Mouse (Mus musculus): ENCODE measurements around the gene Aldh1l1.

GRCm38 (mm10) chr6:90473630-90474360, 12.4 kb upstream of the Aldh1l1 start:
- TF ChIP-seq KAT2A (IDR thresholded peaks at IDR 0.05; ENCODE audit: insufficient replicate concordance, low read length): no peak
- TF ChIP-seq USF1 (IDR thresholded peaks at IDR 0.05; ENCODE audit: low read depth, low read length): no peak
- TF ChIP-seq POLR2AphosphoS2 (IDR thresholded peaks at IDR 0.05; ENCODE audit: low read depth, low read length): no peak
- TF ChIP-seq CTCF (conservative IDR thresholded peaks at IDR 0.05 in 1 of 2, IDR thresholded peaks at IDR 0.05 in 1 of 2; ENCODE audit: low read depth in 2 of 2, low read length in 2 of 2): no peak
- TF ChIP-seq IRF4 (IDR thresholded peaks at IDR 0.05; ENCODE audit: low read depth, low read length): no peak
- TF ChIP-seq POLR2A (IDR thresholded peaks at IDR 0.05; ENCODE audit: low read depth, low read length): no peak
- no peak for TF ChIP-seq SMC3 (IDR thresholded peaks at IDR 0.05; ENCODE audit: low read depth, low read length)
- no peak for TF ChIP-seq EP300 (IDR thresholded peaks at IDR 0.05; ENCODE audit: low read length)
- TF ChIP-seq HCFC1 (IDR thresholded peaks at IDR 0.05; ENCODE audit: low read depth, low read length): no peak
- no peak for TF ChIP-seq ZC3H11A (IDR thresholded peaks at IDR 0.05; ENCODE audit: low read depth, low read length)
- TF ChIP-seq MXI1 (IDR thresholded peaks at IDR 0.05; ENCODE audit: low read depth, low read length): no peak
- no peak for TF ChIP-seq CHD2 (IDR thresholded peaks at IDR 0.05; ENCODE audit: low read length)
- TF ChIP-seq TBP (conservative IDR thresholded peaks at IDR 0.05; ENCODE audit: low read depth, low read length): no peak
- TF ChIP-seq NRF1 (IDR thresholded peaks at IDR 0.05; ENCODE audit: low read depth, low read length): no peak

Data from CH12.LX (cell line).